Mouse (Mus musculus): ENCODE data around the gene Agk.

Gene Agk

DNA sequence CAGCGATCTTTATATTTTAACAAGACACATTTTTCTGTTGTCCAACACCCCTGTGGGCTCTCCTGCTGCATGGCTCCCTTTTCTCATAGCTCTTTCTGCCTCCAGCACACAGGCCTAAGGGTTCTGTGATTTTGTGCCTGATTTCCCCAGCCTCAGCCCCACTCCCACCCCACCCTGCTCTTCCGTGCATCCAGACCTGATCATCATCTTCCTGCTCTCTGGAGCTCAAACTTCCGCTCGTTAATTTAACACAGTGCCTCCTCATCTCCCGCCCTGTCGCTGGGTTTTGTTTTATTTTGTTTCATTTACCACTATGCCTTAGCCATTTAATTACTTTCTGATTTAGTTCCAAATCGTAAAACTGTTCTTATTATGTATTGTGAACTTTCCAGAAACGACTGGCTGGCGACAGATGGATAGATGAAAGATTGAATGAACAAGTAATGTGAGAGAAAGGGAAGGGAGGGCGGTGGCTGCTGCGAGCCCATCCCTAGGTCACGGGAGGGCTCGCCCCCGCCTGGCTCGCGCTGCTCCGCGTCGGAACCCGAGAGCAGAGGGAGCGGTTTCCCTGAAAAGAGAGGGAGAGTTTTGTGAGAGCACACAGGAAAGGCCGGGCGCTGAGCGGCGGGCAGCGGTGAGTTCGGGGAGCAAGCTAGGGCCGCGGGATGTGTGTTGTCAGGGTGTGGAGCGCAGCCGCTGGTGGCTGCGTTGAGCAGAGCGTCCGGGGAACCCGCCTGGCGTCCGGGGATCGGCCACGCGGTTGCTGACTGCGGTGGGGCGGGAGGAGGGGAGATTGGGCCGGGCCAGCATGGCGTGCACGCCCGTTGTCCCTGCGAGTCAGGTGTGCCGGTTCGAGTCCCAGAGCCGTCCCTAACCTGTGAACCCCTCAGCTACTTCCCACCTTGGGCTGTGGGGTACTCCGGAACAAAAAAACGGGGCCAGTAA, at the start of gene Agk:
Agk (plus strand) TSS at position 276 of the 945 bp plus-strand sequence.
- peak; percentile 87 for DNase-seq (ENCODE audit: low spot score)

DNA sequence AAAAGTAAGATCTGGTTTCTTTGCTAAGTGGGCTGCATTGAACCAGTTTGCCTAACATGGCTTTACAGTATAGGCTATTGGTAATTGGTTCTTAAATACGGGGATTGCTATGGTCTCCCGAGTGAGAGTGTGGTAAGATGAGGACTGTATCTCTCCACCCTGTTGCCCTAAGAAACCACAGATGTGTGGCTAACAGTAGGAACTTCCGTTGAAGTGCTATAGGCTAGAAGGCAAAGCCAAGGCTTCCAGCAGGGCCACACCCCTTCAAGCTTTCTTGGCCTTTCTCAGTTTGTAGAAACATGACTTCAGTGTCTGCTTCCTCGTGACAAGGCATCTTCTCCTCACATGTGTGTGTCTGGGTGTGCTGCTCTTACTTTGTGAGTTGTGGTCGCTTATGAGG, 24.3 kb upstream of the Agk start:
- no peak for DNase-seq (ENCODE audit: low spot score)

DNA sequence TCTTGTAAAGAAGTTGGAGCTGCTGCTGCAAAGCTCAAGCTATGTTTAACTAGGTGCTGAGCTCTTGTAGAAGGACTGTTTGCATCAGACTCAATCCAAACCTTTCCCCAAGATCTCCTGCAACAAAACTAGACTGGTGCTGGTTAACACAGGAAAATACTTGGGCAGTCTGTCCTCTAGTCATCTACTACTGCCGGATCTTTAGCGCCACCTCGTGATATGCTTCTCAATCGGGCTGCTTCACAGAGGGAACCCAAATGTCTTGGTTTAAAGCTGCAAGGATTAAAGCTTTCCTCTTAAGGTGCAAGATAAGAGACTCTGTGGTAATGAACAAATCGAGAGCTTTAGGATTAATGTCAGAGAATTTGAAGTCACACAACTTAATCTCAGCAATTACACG, 21.6 kb upstream of the Agk start:
- peak; percentile 73 for DNase-seq (ENCODE audit: low spot score)

DNA sequence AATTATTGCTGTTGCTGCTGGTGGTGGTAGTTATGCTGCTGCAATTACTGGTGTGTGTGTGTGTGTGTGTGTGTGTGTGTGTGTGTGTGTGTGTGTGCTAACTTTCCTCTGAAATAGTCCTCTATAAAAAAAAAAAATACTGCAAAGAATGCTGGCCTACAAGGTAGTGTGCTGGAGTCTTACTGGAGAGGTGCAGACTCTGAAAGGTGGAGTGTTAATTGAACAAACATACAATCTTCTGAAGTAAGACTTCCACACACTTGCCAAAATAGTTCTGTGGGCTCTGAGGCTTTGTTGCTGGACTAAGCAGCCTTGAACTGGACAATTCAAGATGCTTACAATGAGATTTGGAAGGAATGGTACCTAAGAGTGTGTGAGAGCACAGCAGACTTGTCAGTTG, 20.0 kb upstream of the Agk start:
- DNase-seq (ENCODE audit: low spot score): no peak

DNA sequence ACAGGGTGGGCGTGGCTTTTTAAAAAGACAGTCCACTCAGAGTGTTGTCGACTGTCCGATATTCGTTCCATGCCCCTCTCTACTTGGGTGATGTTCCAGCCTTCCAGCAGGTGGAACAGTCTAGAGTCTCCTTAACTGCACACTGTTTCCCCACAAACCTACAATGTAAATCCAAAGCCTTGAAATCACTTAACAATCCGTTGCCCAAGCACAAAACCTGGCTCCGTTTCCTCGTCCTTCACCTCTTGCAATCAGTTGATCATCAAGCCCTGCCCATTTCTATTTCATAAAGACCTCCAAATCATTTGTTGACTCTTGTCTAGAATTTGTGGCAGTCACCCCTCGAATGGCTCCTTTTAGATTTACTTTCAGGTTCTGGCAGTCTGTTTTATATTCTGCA, 1.4 kb downstream of the Agk start:
- no peak for DNase-seq (ENCODE audit: low spot score)

DNA sequence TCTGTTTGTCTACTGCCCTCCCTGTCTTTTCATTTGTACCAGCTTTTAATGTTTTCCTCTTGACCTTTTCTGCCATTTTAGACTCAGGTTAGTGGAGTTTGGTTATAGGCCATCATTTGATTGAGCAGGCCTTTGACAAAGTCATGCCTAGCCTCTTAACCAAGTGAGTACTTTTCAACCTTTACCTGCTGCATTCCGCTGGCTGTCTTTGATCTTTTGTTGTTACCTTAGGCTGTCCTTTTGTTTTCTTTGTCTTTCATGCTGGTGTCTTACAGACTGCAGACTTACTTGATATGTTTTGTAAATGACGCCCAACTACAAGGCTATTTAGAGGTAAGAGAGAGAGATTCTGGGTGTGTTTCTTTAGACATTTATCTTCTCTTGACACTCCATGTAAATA, 8.5 kb downstream of the Agk start:
- DNase-seq (ENCODE audit: low spot score): no peak

DNA sequence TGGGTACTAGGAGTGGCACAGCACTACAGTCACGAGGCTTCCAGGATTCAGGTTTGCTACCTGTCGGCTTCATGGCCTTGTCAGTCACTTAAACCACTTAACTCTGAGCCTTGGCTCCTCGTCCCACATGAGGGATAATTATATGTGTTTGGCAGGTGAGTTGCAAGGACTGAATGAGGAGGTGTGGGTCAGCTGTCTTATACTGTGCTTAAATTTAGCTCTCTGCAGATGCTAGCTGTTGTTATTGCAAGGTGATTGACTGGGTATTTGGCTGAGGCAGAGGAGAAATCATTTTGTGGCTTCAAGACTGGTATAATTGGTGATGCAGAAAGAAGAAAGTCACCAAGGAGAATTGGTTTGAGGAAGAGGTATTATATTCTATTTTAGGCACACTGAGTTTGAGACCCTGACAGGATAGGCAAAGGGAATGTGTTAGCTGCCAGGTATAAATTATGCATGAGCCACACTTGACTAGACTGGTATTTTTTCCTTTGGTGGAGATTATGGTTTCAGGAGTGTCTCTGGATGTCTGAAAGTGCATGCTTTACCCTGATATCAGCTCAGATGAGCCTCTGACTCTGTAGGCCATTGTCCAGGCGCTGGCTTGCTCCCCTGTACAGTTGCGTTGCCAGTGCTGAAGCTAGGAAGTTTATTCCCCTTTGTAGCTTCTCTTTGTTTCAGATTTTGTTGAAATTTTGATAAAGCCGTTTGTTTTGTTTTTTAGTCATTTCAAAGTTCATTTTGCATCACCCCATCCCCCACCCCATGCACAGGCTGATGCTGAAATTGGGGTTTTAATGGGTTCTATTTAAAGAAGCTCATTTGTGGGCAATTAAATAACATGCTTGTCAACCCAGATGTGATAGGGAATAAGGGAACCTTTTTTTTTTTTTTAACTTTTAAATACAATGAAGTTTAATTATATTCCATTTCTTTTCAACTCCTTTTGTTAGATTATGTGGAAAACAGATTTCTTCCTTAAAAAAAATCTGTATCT, 12.1 kb downstream of the Agk start:
- DNase-seq (ENCODE audit: low spot score): no peak

DNA sequence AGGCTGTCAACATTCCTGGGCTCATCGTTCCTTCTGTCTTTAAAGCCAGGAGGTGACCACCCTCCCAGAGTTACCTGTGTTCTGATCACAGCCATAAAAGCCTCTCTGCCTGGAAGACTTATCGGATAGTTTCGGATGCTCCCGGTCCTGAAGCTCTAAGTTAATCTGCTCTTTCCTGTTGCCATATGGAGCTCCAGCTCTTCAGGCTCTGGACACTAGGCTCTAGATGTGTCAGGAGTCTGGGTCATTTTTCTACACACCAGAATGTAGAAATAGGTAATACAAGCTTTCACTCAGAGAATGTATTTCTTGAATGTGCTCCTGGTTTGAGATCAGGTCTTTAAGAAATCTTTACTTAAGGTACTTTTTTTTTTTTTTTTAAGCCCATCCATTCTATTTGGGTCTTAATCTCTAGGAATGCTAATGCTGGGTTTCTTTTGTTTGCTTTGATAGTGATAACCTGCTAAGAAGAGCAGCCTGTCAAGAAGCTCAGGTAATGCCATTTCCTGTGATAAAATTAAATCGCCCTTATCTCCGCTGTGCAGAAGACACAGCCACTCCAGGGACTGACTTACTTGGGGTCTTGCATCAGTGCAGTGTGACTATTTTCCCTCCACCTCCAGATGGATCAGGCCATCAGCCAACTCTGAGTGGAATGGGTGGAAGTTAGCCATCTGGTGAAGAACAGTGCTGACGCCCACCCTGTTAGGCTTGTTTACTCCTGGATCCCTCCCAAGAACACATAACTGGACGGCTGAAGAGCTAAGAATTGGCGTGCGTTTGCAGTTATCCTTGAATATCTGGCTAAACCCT, 22.2 kb downstream of the Agk start:
- DNase-seq (ENCODE audit: low spot score): no peak

DNA sequence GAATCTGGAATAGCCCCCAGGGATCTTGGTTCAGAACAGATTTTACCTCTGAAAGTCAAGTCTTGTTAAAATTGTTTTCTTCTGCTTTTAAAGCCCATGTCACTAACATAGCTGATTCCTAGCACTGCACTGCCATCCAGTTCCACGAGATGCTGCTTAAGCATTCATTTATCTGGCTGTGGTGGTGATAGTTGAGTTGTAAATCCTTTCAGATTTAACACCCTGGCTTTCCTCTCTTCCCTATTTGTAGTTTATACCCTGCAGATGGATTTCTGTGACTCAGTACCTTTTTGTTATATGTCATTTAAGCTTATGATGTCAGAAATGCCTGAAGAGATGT, 22.8 kb downstream of the Agk start:
- DNase-seq (ENCODE audit: low spot score): no peak

DNA sequence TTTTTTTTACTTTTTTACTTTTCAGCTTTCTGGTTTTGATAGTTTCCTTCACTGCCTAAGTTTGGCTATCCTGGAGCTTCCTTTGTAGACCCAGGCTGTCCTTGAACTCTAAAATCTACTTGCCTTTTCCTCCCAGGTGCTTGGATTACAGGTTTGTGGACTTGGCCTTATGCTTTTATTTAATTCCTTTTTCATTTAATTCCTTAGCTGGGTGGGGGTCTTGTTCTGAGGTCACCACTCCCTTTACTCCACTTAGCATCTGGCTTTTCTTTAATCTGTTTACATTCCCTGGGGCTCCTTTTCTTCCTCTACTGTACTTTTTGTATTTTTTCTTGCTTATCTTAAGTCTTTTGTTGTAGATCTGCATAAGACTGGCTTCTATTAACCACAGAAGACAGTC, 25.1 kb downstream of the Agk start:
- DNase-seq (ENCODE audit: low spot score): no peak

DNA sequence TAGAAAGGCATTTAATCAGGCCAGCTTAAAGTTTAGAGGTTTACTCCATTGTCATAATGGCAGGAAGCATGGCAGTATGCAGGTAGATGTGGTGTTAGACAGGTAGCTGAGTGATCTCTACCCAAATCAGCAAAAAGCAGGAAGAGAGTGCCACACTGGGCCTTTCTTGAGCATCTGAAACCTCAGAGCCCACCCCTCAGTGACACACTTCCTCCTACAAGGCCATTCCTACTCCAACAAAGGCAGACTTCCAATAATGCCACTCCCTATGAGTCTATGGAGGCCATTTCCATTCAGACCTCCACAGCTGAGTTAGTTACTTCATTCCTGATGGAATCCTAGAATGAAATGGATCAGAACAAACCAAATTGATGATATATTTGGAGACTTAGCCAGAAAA, 25.9 kb downstream of the Agk start:
- DNase-seq (ENCODE audit: low spot score): no peak

DNA sequence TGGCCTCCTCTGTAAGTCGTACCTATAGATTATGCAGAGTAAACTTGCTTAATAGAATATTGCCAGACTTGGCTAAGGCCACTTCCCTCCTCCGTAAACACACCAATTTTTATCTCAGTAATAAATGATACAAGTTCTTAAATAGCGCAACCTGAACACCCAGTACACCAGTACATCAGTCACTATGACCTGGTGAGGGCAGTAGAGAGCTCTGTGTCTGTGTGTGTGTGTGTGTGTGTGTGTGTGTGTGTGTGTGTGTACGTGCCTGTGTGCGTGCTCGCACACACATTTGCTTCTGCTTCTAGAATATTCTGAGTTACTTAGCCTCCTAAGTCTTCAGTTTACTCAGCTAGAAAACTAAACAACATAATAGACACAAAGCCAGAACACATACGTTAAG, 28.4 kb downstream of the Agk start:
- DNase-seq (ENCODE audit: low spot score): peak; percentile 21

DNA sequence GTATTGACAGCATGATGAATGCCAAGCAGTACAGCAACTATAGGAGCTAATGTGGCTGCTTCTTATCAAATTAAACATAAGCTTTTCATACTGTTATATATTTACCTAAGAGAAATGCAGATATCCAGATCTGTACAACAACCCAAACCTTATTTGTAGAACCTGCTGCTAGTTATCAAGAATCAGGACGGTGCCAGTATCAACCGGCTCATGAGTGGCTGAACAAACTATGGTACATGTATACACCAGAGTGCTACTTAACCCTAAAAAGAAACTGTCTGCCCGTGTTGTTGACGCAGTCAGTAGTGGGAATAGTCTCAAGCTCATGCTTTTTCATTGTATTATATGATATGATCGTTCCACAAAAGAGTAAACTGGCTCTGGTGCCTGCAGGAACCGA, 46.1 kb downstream of the Agk start:
- DNase-seq (ENCODE audit: low spot score): no peak

DNA sequence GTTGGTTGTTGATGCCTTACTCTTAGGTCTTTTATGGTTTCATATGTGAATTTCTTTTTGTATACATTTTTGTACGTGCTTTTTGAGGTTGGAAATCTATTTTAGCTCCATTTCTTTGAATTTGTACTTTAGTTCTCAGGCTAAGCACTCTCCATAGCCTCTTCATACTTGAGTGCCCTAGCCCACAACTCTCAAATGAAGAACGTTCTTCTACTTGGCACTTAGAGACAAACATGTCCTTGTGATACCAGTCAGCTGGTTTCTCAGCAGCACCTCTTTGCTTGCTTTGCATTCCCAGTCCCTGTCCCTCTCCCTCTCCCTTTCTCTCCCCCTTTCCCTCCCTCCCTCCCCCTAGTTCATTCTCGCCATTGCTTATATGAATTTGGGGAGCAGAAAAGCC, 55.2 kb downstream of the Agk start:
- DNase-seq (ENCODE audit: low spot score): no peak

DNA sequence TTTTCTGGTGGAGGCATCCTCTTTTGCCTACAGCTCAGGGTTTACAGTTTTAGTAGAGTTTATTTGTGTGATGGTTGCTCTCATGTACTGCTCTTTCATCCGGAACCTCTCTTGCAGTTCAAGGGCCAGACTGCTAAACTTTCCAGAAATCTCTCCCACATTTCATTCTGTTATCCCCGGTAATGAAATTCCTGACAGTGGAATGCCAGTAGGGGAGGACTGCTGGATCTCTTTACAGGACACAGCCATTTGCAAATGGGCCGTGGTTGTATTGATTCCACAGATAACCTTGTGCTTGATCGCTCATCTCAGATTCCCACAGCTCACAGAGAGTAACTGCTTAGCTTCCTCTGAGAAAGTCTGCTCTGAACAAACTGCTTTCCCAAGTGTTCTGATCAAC, 56.9 kb downstream of the Agk start:
- no peak for DNase-seq (ENCODE audit: low spot score)

DNA sequence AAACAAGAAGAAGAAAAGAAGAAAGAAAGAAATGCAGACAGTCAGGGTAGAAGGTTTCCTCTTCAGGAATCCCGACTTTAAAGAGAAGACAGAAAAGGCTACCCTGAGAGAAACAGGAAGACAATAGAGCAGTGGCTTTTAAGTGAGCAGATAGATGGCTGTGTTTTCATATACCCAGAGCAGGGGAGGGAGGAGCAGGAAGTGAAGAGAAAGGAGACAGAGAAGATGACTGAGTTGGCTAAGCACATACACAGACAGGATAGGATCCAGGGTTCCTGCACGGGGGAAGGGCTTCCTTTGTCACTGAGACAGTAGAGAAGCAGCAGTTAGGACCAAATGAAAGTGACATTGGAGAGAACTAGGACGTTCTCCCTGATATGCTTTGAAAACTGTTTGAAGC, 60.7 kb downstream of the Agk start:
- no peak for DNase-seq (ENCODE audit: low spot score)

DNA sequence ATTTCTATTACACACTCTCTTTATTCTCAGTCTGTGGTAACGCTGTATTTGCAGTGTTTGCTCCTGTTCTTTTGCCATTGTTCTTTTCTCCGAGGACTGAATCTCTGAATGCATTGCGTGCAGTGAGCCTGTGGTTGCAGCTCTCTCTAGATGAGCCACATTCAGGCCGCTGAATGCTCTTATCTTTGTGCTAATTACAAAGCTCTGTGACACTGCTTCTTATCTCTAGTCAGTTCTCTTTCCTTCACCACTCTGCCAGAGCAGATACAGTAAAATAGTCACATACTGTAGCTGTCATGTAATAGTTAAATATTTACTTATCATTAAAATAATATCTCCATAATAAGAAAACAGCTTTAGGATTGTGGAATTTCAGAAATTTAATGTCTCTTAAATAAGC, 63.7 kb downstream of the Agk start:
- DNase-seq (ENCODE audit: low spot score): no peak

DNA sequence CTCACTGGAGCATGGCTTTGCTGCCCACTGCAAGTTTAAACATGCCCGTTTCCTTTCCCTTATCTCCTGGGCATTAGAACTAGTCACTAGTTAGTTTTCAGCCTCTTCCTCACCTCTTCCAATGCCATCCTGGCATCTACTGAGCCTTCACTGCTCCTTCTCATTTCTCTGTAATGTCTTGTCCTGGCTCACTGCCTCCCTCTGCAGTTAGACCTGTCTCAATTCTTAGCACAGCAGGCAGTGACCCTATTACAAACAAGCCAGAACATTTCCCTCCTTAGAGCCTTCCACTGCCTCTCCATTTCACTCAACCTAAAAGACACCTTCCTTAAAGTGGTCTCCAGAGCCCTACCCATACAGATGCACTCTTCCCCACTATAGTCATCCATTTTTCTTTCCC, 66.0 kb downstream of the Agk start:
- DNase-seq (ENCODE audit: low spot score): no peak

DNA sequence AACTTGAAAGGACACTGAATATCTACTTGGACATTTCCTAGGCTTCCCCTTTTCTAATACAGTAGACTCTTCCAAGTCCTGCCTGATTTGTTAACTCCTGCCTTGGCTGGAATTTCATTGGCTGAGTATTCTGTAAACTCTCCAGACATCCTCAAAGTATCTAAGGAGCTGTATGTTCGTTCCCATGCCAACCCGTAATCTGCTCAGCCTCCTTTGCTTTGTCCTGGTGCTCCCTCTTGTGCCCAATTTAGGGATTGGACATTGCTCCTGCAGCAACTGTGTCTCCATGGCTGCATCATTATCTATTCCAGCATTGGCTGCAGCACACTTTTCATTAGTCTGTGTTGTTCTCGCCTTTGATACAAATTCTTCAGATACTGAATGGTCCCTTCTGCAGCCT, 68.2 kb downstream of the Agk start:
- peak; percentile 87 for DNase-seq (ENCODE audit: low spot score)

DNA sequence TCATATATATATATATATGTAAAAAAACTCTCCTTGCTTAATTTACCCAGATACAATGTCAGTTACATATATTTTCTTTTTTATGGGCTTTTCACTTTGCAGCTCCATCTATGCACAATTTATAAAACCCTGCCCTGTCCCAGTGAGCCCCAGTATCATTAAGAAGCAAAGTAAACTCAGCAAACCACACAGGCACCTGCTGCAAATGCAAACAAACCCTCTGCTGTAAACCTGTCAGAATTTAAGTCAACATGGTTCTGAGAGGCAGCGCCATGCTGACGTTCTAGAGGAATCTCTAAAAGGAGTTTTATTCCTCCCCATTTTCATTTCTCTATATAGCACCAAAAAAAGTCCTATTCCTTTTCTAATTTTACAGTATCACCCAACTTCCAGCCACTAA, 77.1 kb downstream of the Agk start:
- no peak for DNase-seq (ENCODE audit: low spot score)

DNA sequence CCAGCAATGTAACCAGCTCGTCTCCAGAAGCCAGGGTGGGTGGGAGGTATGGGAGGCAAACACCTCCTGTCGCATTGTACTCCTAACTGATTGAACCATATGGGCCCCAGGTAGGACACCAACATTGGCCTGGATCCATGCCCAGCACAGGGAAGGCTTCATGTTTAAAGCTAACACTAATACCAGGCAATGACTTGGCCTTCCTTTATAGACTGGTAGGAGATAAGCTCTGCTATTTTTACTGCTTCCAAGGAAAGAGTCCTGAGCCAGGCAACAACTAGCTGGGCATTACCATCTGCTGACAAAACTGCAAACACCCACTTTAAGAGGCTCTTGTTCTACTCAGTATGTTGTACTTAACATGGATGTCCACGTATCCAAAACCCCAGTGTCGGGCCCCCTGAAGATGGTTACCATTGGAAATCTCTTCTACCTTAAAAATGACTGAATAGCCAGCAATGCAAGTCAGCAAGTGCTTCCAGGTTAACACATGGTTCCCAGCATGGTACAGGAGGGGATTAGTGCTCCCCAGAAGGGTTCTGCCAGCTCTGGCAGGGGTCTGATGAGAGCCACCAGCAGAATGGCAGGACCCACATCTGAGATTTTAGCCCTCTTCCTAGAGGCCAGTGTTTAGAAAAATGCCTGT, 78.8 kb downstream of the Agk start:
- DNase-seq (ENCODE audit: low spot score): no peak

DNA sequence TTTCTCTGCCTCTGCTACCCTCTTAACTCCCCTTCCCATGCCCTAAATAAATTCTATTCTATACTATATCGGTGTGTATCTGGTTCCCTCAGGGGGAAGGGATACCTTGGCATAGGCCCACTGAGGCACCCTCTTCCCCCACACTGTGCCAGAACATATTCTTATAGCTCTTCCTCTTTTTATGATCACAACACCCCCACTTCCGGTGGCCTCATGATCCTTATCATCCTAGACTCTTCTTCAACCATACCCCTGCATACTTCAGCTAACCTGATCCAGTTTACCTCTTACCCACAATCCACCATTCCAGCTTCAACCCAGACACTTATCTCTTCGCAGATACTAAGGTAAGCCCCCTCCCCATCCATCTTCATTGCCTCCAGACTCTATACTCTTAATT, 86.1 kb downstream of the Agk start:
- DNase-seq (ENCODE audit: low spot score): no peak
